Mouse (Mus musculus): ENCODE measurements around the gene Midn. TPM values are rescaled to one million over a fixed set of nuclear protein-coding genes. Genes with fewer than 3 reads are reported as not detected.

Gene Midn
- polyA plus RNA-seq, 1 experiment from 2014 or later = 37.0 TPM

- no peaks in the 10 kb centered on the region for H3K9me3 ChIP-seq (ENCODE audit: control insufficient read depth, low read length)
- DNase-seq (ENCODE audit: low spot score) (peak; percentile 81), ATAC-seq (ENCODE audit: low read depth) (no peak)
- peaks cover 18% of the 10 kb centered on the region for H3K4me1 ChIP-seq (ENCODE audit: control insufficient read depth, insufficient read depth, low read length)
- H3K4me2 ChIP-seq (ENCODE audit: low read depth, low read length) = peak overlapping the region; percentile 93
- H3K27ac ChIP-seq (replicated peaks; ENCODE audit: low read depth, low read length) = peak overlapping the region; percentile 98
- H3K27me3 ChIP-seq (replicated peaks; ENCODE audit: control insufficient read depth, insufficient read depth, low read length) = no peaks in the 10 kb centered on the region
- H3K36me3 ChIP-seq (ENCODE audit: control insufficient read depth, insufficient read depth, low read length) = peaks cover 60% of the 10 kb centered on the region
- peak overlapping the region; percentile 85 for H3K4me3 ChIP-seq (ENCODE audit: low read depth, low read length)
- peak overlapping the region; percentile 98 for H3K9ac ChIP-seq (ENCODE audit: low read depth, low read length)
- under 1% methylated on average over 32 of the region's 71 CpGs for WGBS
Observed at GRCm38 (mm10) chr10:80150226-80151210, 2.4 kb downstream of the Midn start.

DNA sequence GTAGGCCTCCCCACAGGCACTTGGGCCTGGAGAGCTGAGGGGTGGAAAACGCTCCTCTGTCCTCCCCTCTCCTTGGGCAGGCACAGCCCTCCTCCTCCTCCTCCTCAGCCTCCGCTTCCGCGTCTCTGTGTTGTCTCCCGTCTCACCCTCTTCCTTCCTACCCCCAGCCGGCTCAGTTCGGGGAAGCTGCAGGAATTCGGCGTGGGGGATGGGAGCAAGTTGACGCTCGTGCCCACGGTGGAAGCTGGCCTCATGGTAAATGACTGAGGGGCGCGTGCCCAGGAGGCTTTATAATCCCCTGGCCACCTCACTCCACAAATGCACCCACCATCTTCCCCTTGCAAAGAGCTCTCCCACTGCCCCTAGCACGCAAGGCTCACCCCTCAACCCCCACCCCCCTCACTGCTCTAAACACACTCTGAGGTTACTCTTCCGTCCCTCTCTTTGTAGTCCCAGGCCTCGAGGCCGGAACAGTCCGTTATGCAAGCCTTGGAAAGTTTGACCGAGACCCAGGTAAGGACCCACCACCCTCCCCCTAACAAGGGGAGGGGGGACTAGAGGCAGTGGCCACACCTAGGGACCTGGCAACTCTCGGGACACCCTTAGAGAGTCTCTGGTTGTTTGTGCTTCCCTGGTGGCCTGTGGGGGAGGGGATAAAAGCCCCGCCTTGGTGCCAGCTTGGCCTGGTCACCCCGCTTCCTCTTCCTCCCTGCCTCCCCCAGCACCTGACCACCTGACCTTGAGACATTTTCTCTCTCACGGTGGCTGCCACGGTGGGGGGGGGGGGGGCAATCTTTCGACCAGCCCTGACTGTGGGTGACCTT, 3.4 kb downstream of the Midn start:
- under 1% methylated on average over 18 of the region's 26 CpGs for WGBS
- ATAC-seq (ENCODE audit: low read depth) = no peak
- peaks cover 22% of the 10 kb centered on the region for H3K4me1 ChIP-seq (ENCODE audit: control insufficient read depth, insufficient read depth, low read length)

GRCm38 (mm10) chr10:80152071-80152872, 4.2 kb downstream of the Midn start:
- H3K4me1 ChIP-seq (ENCODE audit: control insufficient read depth, insufficient read depth, low read length) = peaks cover 23% of the 10 kb centered on the region
- DNase-seq (ENCODE audit: low spot score) = peak; percentile 79
- no peaks in the 10 kb centered on the region for H3K27me3 ChIP-seq (replicated peaks; ENCODE audit: control insufficient read depth, insufficient read depth, low read length)
- peak overlapping the region; percentile 93 for H3K4me2 ChIP-seq (ENCODE audit: low read depth, low read length)
- peaks cover 71% of the 10 kb centered on the region for H3K36me3 ChIP-seq (ENCODE audit: control insufficient read depth, insufficient read depth, low read length)
- peak overlapping the region; percentile 98 for H3K27ac ChIP-seq (replicated peaks; ENCODE audit: low read depth, low read length)
- H3K9ac ChIP-seq (ENCODE audit: low read depth, low read length) = peak overlapping the region; percentile 98
- H3K9me3 ChIP-seq (ENCODE audit: control insufficient read depth, low read length) = no peaks in the 10 kb centered on the region
- 3% methylated on average over 13 of the region's 15 CpGs for WGBS
- H3K4me3 ChIP-seq (ENCODE audit: low read depth, low read length) = peak overlapping the region; percentile 85
- no peak for ATAC-seq (ENCODE audit: low read depth)

More for the DNA sequence above, 3.4 kb downstream of the Midn start:
- peak overlapping the region; percentile 98 for H3K27ac ChIP-seq (replicated peaks; ENCODE audit: low read depth, low read length)
- H3K27me3 ChIP-seq (replicated peaks; ENCODE audit: control insufficient read depth, insufficient read depth, low read length) = no peaks in the 10 kb centered on the region
- peak overlapping the region; percentile 85 for H3K4me3 ChIP-seq (ENCODE audit: low read depth, low read length)
- peaks cover 62% of the 10 kb centered on the region for H3K36me3 ChIP-seq (ENCODE audit: control insufficient read depth, insufficient read depth, low read length)
- peak overlapping the region; percentile 98 for H3K9ac ChIP-seq (ENCODE audit: low read depth, low read length)
- DNase-seq (ENCODE audit: low spot score) = peak; percentile 67
- H3K9me3 ChIP-seq (ENCODE audit: control insufficient read depth, low read length) = no peaks in the 10 kb centered on the region
- H3K4me2 ChIP-seq (ENCODE audit: low read depth, low read length) = peak overlapping the region; percentile 93

DNA sequence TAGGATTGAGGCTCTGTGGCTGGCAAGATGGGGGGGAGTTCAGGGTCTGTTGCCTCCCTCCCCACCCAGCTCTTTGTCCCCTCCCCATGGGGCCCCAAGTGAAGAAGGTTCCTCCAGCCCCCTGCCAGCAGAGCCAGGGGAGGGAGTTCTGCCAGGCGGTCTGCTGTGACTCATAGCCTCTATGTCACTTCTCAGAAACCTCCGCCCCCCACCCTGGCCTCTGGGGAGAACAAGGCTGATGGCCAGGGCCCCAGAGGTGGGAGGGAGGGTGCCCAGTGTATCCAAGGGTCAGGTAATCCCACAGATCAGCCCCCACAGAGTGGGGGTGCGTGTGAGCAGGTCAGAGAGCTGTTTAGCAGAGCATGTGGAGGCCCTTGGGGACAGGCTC, 4.8 kb downstream of the Midn start:
- peaks cover 75% of the 10 kb centered on the region for H3K36me3 ChIP-seq (ENCODE audit: control insufficient read depth, insufficient read depth, low read length)
- ATAC-seq (ENCODE audit: low read depth) = no peak
- H3K9ac ChIP-seq (ENCODE audit: low read depth, low read length) = peak overlapping the region; percentile 98
- 16% methylated on average over 3 of the region's 3 CpGs for WGBS
- peak overlapping the region; percentile 85 for H3K4me3 ChIP-seq (ENCODE audit: low read depth, low read length)
- no peaks in the 10 kb centered on the region for H3K27me3 ChIP-seq (replicated peaks; ENCODE audit: control insufficient read depth, insufficient read depth, low read length)
- H3K9me3 ChIP-seq (ENCODE audit: control insufficient read depth, low read length) = no peaks in the 10 kb centered on the region
- peaks cover 23% of the 10 kb centered on the region for H3K4me1 ChIP-seq (ENCODE audit: control insufficient read depth, insufficient read depth, low read length)
- no peak for DNase-seq (ENCODE audit: low spot score)
- peak overlapping the region; percentile 98 for H3K27ac ChIP-seq (replicated peaks; ENCODE audit: low read depth, low read length)
- H3K4me2 ChIP-seq (ENCODE audit: low read depth, low read length) = peak overlapping the region; percentile 93

GRCm38 (mm10) chr10:80153713-80154112, 5.6 kb downstream of the Midn start:
- Histone ChIP-seq H3K36me3 (ENCODE audit: control insufficient read depth, insufficient read depth, low read length) (peaks cover 75% of the 10 kb centered on the region), H3K4me3 (ENCODE audit: low read depth, low read length) (peak overlapping the region; percentile 14; the same call in 1 of the 2 replicates), H3K4me2 (ENCODE audit: low read depth, low read length) (peak overlapping the region; percentile 93; the same call in 1 of the 2 replicates), H3K27me3 (replicated peaks; ENCODE audit: control insufficient read depth, insufficient read depth, low read length) (no peaks in the 10 kb centered on the region), H3K27ac (replicated peaks; ENCODE audit: low read depth, low read length) (peak overlapping the region; percentile 25; the same call in 1 of the 2 replicates), H3K4me1 (ENCODE audit: control insufficient read depth, insufficient read depth, low read length) (peaks cover 28% of the 10 kb centered on the region), H3K9ac (ENCODE audit: low read depth, low read length) (peak overlapping the region; percentile 11; the same call in 1 of the 2 replicates), H3K9me3 (ENCODE audit: control insufficient read depth, low read length) (no peaks in the 10 kb centered on the region)
- ATAC-seq (ENCODE audit: low read depth) = no peak
- 82% methylated on average over 17 of the region's 19 CpGs for WGBS
- DNase-seq (ENCODE audit: low spot score) = no peak

DNA sequence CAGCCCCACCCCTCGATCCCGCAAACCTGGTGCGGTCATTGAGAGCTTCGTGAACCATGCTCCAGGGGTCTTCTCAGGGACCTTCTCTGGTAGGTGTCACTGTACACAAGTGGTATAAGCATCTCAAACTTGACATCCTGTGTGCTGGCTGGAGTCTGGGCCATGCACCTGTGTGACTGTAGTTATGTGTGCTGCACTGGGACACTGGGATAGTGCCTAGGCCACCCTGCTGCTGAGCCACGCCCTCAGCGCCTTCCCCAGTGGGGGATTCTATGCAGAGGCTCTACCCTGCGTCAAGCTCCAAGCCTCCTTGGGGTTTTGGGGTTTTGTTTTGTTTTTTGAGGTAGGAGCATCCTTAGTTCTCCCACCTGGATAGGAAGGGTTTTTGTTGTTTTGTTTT, 6.3 kb downstream of the Midn start:
- no peak for DNase-seq (ENCODE audit: low spot score)
- 0 out of 2 replicates have a peak overlapping the region, but pooled peaks have one; percentile 23 for H3K9ac ChIP-seq (ENCODE audit: low read depth, low read length)
- no peaks in the 10 kb centered on the region for H3K9me3 ChIP-seq (ENCODE audit: control insufficient read depth, low read length)
- H3K4me3 ChIP-seq (ENCODE audit: low read depth, low read length) = no peak overlapping the region
- ATAC-seq (ENCODE audit: low read depth) = no peak
- H3K27me3 ChIP-seq (replicated peaks; ENCODE audit: control insufficient read depth, insufficient read depth, low read length) = no peaks in the 10 kb centered on the region
- H3K4me1 ChIP-seq (ENCODE audit: control insufficient read depth, insufficient read depth, low read length) = peaks cover 34% of the 10 kb centered on the region
- H3K36me3 ChIP-seq (ENCODE audit: control insufficient read depth, insufficient read depth, low read length) = peaks cover 75% of the 10 kb centered on the region
- H3K27ac ChIP-seq (replicated peaks; ENCODE audit: low read depth, low read length) = 0 out of 2 replicates have a peak overlapping the region, but pooled peaks have one; percentile 24
- WGBS = 75% methylated on average over 7 of the region's 7 CpGs
- no peak overlapping the region for H3K4me2 ChIP-seq (ENCODE audit: low read depth, low read length)

DNA sequence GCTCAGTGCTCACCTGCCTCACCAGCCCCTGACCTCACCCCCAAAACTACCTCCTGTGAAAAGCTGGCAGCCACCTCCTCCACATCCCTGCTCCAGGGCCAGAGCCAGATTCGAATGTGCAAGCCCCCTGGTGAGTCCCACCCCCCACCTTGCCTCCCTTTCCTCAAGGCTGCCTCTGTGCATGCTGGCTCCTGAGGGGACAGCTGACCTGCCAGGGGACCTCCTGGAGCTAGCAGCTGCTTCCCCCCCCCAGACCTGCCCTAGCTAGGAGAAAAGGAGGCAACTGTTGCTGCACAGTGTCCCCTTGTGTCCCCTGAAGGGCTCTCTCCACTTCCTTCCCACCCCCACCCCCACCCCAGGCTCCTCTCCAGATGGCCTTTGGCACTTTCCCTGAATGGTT, 7.2 kb downstream of the Midn start:
- Histone ChIP-seq H3K27ac (replicated peaks; ENCODE audit: low read depth, low read length) (no peak overlapping the region), H3K36me3 (ENCODE audit: control insufficient read depth, insufficient read depth, low read length) (peaks cover 68% of the 10 kb centered on the region), H3K9ac (ENCODE audit: low read depth, low read length) (no peak overlapping the region), H3K27me3 (replicated peaks; ENCODE audit: control insufficient read depth, insufficient read depth, low read length) (no peaks in the 10 kb centered on the region), H3K4me1 (ENCODE audit: control insufficient read depth, insufficient read depth, low read length) (peaks cover 36% of the 10 kb centered on the region), H3K4me3 (ENCODE audit: low read depth, low read length) (no peak overlapping the region), H3K4me2 (ENCODE audit: low read depth, low read length) (no peak overlapping the region), H3K9me3 (ENCODE audit: control insufficient read depth, low read length) (no peaks in the 10 kb centered on the region)
- DNase-seq (ENCODE audit: low spot score) (no peak), ATAC-seq (ENCODE audit: low read depth) (no peak)
- 23% methylated on average over 1 of the region's 1 CpGs for WGBS

Data from embryonic facial prominence, embryonic 14.5 days (tissue).